Mouse (Mus musculus) liver, postnatal 0 days (tissue): ENCODE data around the gene Fto.

Experiments
- CTCF ChIP-seq: sonication (generic); IDR thresholded peaks from 2 replicates; pipeline ENCODE4 v1.5.1; 2016; ENCODE audit warnings: antibody characterized with exemption, low read depth
- EP300 ChIP-seq: IDR thresholded peaks from 2 replicates; pipeline ENCODE4 v1.6.1; 2016; ENCODE audit warnings: antibody characterized with exemption, low read depth, mild to moderate bottlenecking

GRCm38 (mm10) chr8:91632411-91632810 lies 319.1 kb downstream of the Fto start:
- TF ChIP-seq CTCF: no peak
- no peak for TF ChIP-seq EP300
